Mouse (Mus musculus): ENCODE data around the gene Ccnjl. TPM values are rescaled to one million over a fixed set of nuclear protein-coding genes. Genes with fewer than 3 reads are reported as not detected.

Gene Ccnjl
- polyA plus RNA-seq, 1 experiment: 0.88 TPM

GRCm38 (mm10) chr11:43549701-43550100 is 21.1 kb downstream of the Ccnjl start:
- Histone ChIP-seq H3K27ac (ENCODE audit: insufficient read depth, low read length) (no peak overlapping the region), H3K27me3 (ENCODE audit: control insufficient read depth, insufficient read depth, low read length) (no peaks in the 10 kb centered on the region), H3K4me3 (ENCODE audit: extremely low read depth, insufficient read depth, insufficient read length) (no peak overlapping the region), H3K4me1 (ENCODE audit: control insufficient read depth, insufficient read depth, insufficient read length) (no peaks in the 10 kb centered on the region), H3K36me3 (ENCODE audit: control insufficient read depth, insufficient read depth, low read length) (no peaks in the 10 kb centered on the region)
- WGBS: 91% methylated on average over 11 of the region's 11 CpGs
- DNase-seq (ENCODE audit: low read depth in 1 of 2, low spot score in 2 of 2): no peak
- TF ChIP-seq POLR2A (IDR thresholded peaks at IDR 0.05; ENCODE audit: low read depth, low read length) (no peak), CTCF (IDR thresholded peaks at IDR 0.05; ENCODE audit: extremely low read depth, insufficient read depth, insufficient read length, insufficient replicate concordance) (no peak)

- no peak for TF ChIP-seq CTCF (IDR thresholded peaks at IDR 0.05; ENCODE audit: extremely low read depth, insufficient read depth, insufficient read length, insufficient replicate concordance)
- no peak for TF ChIP-seq POLR2A (IDR thresholded peaks at IDR 0.05; ENCODE audit: low read depth, low read length)
- Histone ChIP-seq H3K4me3 (ENCODE audit: extremely low read depth, insufficient read depth, insufficient read length) (no peak overlapping the region), H3K27ac (ENCODE audit: insufficient read depth, low read length) (no peak overlapping the region), H3K36me3 (ENCODE audit: control insufficient read depth, insufficient read depth, low read length) (no peaks in the 10 kb centered on the region), H3K4me1 (ENCODE audit: control insufficient read depth, insufficient read depth, insufficient read length) (no peaks in the 10 kb centered on the region), H3K27me3 (ENCODE audit: control insufficient read depth, insufficient read depth, low read length) (no peaks in the 10 kb centered on the region)
- DNase-seq (ENCODE audit: low read depth in 1 of 2, low spot score in 2 of 2): no peak
- 65% methylated on average over 3 of the region's 3 CpGs for WGBS
Measured at GRCm38 (mm10) chr11:43551756-43552155, 23.2 kb downstream of the Ccnjl start.

- H3K4me3 ChIP-seq (ENCODE audit: extremely low read depth, insufficient read depth, insufficient read length): no peak overlapping the region
- H3K27me3 ChIP-seq (ENCODE audit: control insufficient read depth, insufficient read depth, low read length): no peaks in the 10 kb centered on the region
- TF ChIP-seq CTCF (IDR thresholded peaks at IDR 0.05; ENCODE audit: extremely low read depth, insufficient read depth, insufficient read length, insufficient replicate concordance) (no peak), POLR2A (IDR thresholded peaks at IDR 0.05; ENCODE audit: low read depth, low read length) (no peak)
- DNase-seq (ENCODE audit: low read depth in 1 of 2, low spot score in 2 of 2): no peak
- no peaks in the 10 kb centered on the region for H3K36me3 ChIP-seq (ENCODE audit: control insufficient read depth, insufficient read depth, low read length)
- no peak overlapping the region for H3K27ac ChIP-seq (ENCODE audit: insufficient read depth, low read length)
- 94% methylated on average over 6 of the region's 6 CpGs for WGBS
- H3K4me1 ChIP-seq (ENCODE audit: control insufficient read depth, insufficient read depth, insufficient read length): no peaks in the 10 kb centered on the region
Measured at GRCm38 (mm10) chr11:43552675-43553074, 24.1 kb downstream of the Ccnjl start.

- 86% methylated on average over 11 of the region's 11 CpGs for WGBS
- no peak for DNase-seq (ENCODE audit: low read depth in 1 of 2, low spot score in 2 of 2)
Measured at GRCm38 (mm10) chr11:43556538-43556937, 28.0 kb downstream of the Ccnjl start.

GRCm38 (mm10) chr11:43559515-43560292 is 31.1 kb downstream of the Ccnjl start:
- H3K27ac ChIP-seq (ENCODE audit: insufficient read depth, low read length): no peak overlapping the region
- no peak for DNase-seq (ENCODE audit: low read depth in 1 of 2, low spot score in 2 of 2)
- TF ChIP-seq POLR2A (IDR thresholded peaks at IDR 0.05; ENCODE audit: low read depth, low read length): no peak
- H3K4me1 ChIP-seq (ENCODE audit: control insufficient read depth, insufficient read depth, insufficient read length): no peaks in the 10 kb centered on the region
- H3K27me3 ChIP-seq (ENCODE audit: control insufficient read depth, insufficient read depth, low read length): no peaks in the 10 kb centered on the region
- 85% methylated on average over 6 of the region's 6 CpGs for WGBS
- H3K4me3 ChIP-seq (ENCODE audit: extremely low read depth, insufficient read depth, insufficient read length): no peak overlapping the region
- H3K36me3 ChIP-seq (ENCODE audit: control insufficient read depth, insufficient read depth, low read length): no peaks in the 10 kb centered on the region

More at GRCm38 (mm10) chr11:43556538-43556937, 28.0 kb downstream of the Ccnjl start:
- no peak overlapping the region for H3K4me3 ChIP-seq (ENCODE audit: extremely low read depth, insufficient read depth, insufficient read length)
- H3K27me3 ChIP-seq (ENCODE audit: control insufficient read depth, insufficient read depth, low read length): no peaks in the 10 kb centered on the region
- no peaks in the 10 kb centered on the region for H3K4me1 ChIP-seq (ENCODE audit: control insufficient read depth, insufficient read depth, insufficient read length)
- TF ChIP-seq POLR2A (IDR thresholded peaks at IDR 0.05; ENCODE audit: low read depth, low read length): no peak
- no peak for TF ChIP-seq CTCF (IDR thresholded peaks at IDR 0.05; ENCODE audit: extremely low read depth, insufficient read depth, insufficient read length, insufficient replicate concordance)
- H3K36me3 ChIP-seq (ENCODE audit: control insufficient read depth, insufficient read depth, low read length): no peaks in the 10 kb centered on the region
- no peak overlapping the region for H3K27ac ChIP-seq (ENCODE audit: insufficient read depth, low read length)

- Histone ChIP-seq H3K27me3 (ENCODE audit: control insufficient read depth, insufficient read depth, low read length) (no peaks in the 10 kb centered on the region), H3K27ac (ENCODE audit: insufficient read depth, low read length) (no peak overlapping the region), H3K36me3 (ENCODE audit: control insufficient read depth, insufficient read depth, low read length) (no peaks in the 10 kb centered on the region), H3K4me3 (ENCODE audit: extremely low read depth, insufficient read depth, insufficient read length) (no peak overlapping the region), H3K4me1 (ENCODE audit: control insufficient read depth, insufficient read depth, insufficient read length) (no peaks in the 10 kb centered on the region)
- WGBS: 89% methylated on average over 10 of the region's 10 CpGs
- no peak for TF ChIP-seq POLR2A (IDR thresholded peaks at IDR 0.05; ENCODE audit: low read depth, low read length)
- TF ChIP-seq CTCF (IDR thresholded peaks at IDR 0.05; ENCODE audit: extremely low read depth, insufficient read depth, insufficient read length, insufficient replicate concordance): no peak
- DNase-seq (ENCODE audit: low read depth in 1 of 2, low spot score in 2 of 2): no peak
Measured at GRCm38 (mm10) chr11:43563654-43564244, 35.2 kb downstream of the Ccnjl start.

GRCm38 (mm10) chr11:43565414-43565813 is 36.8 kb downstream of the Ccnjl start:
- DNase-seq (ENCODE audit: low read depth in 1 of 2, low spot score in 2 of 2): no peak
- Histone ChIP-seq H3K36me3 (ENCODE audit: control insufficient read depth, insufficient read depth, low read length) (no peaks in the 10 kb centered on the region), H3K27me3 (ENCODE audit: control insufficient read depth, insufficient read depth, low read length) (no peaks in the 10 kb centered on the region), H3K27ac (ENCODE audit: insufficient read depth, low read length) (no peak overlapping the region), H3K4me3 (ENCODE audit: extremely low read depth, insufficient read depth, insufficient read length) (no peak overlapping the region), H3K4me1 (ENCODE audit: control insufficient read depth, insufficient read depth, insufficient read length) (no peaks in the 10 kb centered on the region)
- TF ChIP-seq POLR2A (IDR thresholded peaks at IDR 0.05; ENCODE audit: low read depth, low read length) (no peak), CTCF (IDR thresholded peaks at IDR 0.05; ENCODE audit: extremely low read depth, insufficient read depth, insufficient read length, insufficient replicate concordance) (no peak)
- 95% methylated on average over 2 of the region's 2 CpGs for WGBS

Data from spleen, adult 2 months (tissue).